Mouse (Mus musculus): Measurements from ENCODE around the gene Tfeb. TPM values are rescaled to one million over a fixed set of nuclear protein-coding genes. Genes with fewer than 3 reads are reported as not detected.
A peak's percentile ranks its signal among the peaks of the same experiment; 100 is the strongest.

Gene Tfeb
- total RNA-seq (2015; ENCODE audit: low replicate concordance) (4.6 and 6.7 TPM in 2 replicates), total RNA-seq (2017; ENCODE audit: low replicate concordance) (3.8 and 9.4 TPM in 2 replicates)

DNA sequence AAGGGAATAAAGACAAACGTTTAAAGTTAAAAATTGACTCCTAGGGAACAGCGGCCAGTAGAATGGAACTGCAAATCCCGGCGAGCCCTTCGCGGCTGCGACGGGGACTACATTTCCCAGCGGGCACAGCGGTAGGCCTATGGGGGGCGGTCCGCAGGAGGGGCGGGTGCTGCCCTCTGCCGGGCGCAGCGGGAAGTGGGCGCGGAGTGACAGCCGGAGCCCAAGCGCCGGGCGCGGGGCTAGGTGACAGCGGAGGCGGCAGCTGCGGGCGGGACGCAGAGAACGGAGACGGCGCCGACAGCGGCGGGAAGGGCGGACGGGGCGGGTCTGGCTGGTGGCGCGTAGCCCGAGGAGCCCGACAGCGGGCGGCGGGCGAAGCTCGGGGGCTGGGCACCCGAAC lies at the start of gene Tfeb:
TSS of gene Tfeb (plus strand) at position 175 of the 400 bp plus-strand sequence.
- peak; percentile 93 for ATAC-seq (replicated peaks; ENCODE audit: low FRiP score, poor library complexity, severe bottlenecking)

DNA sequence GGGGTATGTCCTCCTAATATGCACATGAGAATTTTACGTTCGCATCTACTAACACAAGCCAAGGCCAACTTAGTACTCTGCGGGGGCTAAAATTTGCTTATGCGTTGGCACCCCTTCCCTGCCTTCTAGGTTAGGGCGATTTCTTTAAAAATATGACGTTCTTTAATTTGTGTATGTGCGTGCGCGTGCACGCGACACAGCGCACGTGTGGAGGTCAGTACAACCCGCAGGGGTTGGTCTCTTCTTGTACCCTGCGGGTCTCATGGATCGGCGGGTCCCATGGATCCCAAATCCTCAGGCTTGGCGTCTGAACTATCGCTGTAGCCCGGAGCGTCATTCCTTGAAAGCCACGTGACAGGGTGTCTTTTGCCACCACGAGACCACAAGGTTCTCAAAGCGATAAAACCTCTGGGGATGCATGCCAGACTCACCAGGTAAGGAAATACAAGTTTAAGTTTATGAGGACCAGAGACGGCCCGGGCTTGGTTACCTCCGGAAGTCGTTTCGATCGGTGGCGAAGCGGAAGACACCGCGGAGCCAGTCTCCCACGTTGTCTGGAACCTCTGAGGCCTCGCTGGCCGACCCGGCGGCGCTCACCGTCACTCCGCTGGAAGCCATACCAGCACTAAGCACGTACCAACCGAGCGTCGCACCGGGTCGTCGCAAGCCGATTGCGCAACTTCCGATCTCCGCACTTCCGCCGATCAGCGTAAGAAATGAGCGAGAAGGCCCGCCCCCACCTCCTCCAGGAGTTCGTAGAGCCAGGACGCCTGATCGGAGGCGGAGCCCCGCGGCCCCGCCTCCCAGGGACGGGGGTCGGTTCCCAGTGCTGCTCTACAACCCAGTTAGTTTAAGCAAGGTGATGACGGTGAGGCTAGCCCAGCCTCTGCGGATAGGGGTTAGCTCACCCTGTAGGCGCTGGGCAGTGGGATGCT lies 49.2 kb upstream of the Tfeb start:
- ATAC-seq (replicated peaks; ENCODE audit: low FRiP score, poor library complexity, severe bottlenecking): peak; percentile 95

DNA sequence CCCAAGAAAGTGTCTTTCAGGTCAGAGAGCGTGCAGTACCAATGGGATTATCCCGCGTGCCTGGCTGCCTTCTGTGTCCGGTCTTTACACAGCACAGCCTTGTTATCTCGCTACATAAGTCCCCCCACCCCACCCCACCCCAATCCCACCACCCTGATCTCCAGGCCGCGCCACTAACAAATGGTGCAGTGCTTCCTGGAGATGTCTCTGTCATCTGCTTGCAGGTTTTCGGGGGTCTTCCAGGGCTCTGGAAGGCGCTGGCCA lies 48.6 kb upstream of the Tfeb start, which contains the start of gene Tomm6:
TSS of gene Tomm6 (minus strand) at position 43 of the 264 bp plus-strand sequence.
- ATAC-seq (replicated peaks; ENCODE audit: low FRiP score, poor library complexity, severe bottlenecking): no peak

DNA sequence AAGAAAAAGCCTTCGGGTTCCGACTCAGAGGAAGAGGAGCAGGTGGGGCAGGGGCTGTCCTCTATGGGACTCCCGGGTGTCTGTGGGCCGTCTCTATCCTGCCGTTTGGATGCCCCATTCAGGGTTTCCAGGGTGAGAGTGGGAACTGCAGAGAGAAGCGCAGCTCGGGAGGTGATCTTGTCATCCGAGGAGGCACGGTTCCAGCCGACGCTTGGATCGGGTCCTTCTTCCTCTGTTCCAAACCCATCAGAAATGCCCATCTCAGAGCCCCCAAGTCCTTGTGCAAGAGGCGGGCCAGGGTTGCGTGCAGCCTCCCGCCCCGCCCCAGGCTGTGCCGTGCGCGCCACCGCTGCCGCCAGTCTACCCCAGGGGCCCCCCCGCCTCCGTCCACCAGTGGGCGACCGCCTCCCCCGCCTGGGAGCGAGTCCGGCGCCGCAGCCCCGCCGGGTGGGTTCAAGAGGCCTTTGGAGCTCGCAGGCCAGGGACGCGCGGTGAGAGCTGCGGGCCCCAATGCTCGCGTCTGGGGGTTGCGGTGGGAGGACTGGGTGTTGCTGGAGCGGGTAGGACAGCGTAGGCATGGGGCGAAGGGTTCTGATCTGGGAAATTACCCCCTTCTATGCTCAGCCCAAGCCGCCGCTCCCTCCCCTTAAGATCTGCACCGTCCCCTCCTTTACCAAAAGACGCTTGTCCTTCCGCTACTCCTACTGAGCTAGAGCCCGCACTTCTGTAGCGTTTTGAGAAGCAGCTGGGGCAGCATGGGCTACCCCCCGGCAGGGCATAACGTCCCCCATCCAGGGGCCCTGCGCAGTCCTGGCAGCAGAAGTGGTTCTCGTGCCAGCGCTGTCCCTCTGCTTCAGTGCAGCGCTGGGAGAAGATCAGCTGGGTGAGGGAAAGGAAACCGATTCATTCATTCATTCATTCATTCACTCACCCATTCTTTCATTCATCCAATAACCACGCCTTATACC lies 47.9 kb upstream of the Tfeb start, which contains the start of gene Frs3:
TSS of gene Frs3 (plus strand) at position 423 of the 968 bp plus-strand sequence.
- no peak for ATAC-seq (replicated peaks; ENCODE audit: low FRiP score, poor library complexity, severe bottlenecking)

DNA sequence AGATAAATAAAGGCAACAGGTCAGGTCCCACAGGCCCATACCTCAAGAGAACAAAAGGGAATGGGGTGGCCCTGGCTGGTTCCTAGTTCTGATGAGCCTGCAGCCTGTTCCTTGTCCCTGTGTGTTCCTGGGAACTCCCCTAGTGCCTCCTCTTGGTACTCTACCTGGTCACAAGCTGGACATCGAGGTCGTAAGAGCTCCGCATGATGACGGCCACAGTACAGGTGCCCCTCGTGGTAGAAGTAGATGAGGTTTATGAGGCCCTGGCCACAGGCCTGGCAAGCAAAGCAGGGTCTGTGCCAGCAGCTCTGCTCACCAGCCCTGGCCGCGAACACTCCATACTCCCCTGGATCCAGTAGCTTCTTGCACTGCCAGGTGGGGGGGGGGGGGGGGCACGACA lies 46.9 kb upstream of the Tfeb start:
- ATAC-seq (replicated peaks; ENCODE audit: low FRiP score, poor library complexity, severe bottlenecking): no peak

DNA sequence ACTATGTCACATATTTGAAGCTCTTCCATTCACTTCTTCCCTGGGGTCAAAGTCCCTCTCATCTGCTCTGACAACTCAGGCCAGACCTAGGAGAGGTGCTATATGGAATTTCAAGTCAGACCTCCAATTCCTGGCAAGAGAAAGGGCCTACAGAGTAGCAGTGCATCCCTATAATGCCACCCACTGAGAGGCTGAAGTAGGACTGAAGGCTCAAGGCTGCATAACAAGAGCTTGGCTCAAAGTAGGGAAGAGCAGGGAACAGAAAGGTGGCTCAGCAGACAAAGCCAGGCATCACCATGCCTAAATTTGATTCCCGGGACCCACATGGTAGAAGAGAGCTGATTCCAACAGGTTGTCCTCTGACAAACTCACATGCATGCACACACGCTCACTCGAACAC lies 45.2 kb upstream of the Tfeb start:
- ATAC-seq (replicated peaks; ENCODE audit: low FRiP score, poor library complexity, severe bottlenecking): no peak

DNA sequence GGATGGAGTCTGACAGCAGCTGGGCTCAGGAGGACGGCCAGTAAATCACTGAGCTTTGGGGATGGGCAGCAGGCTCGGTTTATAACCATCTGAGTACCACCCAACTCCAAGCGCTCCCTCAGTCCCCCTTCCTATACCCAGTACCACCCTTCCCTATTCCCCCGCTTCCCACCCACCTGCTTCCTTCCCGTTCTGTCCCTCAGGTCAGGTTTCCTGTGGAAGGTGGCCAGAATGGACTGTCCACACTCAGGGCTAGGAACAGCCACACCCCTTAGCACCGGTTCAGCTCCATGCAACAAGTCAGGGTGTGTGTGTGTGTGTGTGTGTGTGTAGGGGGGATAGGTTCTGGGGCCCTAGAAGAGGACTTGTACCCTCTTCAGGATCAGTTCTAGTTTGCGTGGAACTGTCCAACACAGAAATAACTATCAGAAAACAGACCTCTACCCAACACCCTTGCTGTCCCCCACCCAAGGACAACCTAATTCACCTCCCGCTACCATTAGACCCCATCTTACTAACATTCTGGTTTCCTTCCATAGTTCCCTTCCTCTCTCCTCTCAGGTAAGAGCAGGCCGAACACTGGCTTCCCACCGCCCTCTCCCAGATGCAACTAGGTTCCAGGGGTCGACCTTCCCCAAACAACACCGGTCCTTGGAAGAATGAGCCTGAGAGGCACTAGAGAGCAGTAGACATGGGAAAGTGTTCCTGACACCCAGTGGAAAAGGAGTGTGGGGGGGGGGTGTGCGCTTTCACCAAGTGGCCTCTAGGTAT lies 43.0 kb upstream of the Tfeb start:
- no peak for ATAC-seq (replicated peaks; ENCODE audit: low FRiP score, poor library complexity, severe bottlenecking)

DNA sequence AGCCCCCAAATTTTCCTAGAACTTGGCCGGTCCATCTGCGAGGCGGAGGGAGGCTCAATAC lies 42.6 kb upstream of the Tfeb start, which contains the start of gene Gm21981:
TSS of gene Gm21981 (minus strand) at position 14 of the 61 bp plus-strand sequence.
- ATAC-seq (replicated peaks; ENCODE audit: low FRiP score, poor library complexity, severe bottlenecking): no peak

DNA sequence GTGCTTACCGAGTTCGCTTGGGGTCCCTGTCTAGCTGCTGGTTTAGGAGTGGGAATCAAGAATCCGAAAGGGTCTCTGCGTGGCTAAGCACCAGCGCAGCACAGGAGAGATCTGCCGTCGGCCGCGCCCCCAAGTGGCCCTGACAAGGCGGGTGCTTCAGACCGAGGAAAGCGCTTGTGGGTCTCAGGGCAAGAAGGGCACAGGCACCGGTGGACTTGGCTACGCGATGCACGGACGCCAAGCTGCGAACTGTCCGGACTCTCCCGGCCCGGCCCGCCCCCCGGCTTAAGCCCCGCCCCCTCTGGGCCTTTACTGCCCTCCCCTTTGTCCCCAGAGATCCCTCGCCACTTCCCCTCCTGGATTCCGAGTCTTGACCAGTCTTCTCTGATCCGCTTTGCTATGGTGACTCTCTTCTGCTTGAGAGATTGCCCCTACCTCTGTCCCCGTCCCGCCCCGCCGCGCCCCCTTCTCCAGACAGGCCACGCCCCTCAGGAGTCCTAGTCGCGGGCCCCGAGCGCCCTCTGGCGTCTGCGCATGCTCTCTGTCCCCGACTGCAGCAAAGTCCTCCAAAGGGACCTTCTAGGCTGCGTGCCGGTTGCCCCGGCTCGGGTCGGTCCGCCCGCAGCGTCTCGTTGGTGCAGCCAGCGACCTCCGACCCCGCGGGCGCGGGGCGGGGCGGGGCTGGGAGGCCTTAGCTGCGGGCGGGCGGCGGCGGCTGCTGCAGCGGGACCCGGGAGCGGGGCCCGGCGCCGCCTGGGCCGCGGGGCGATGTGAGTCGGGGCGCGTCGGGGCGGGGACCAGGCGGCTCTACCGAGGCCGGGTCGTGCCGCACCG lies 42.1 kb upstream of the Tfeb start, which contains the start of gene Prickle4:
TSS of gene Prickle4 (minus strand) at position 234 of the 834 bp plus-strand sequence.
- ATAC-seq (replicated peaks; ENCODE audit: low FRiP score, poor library complexity, severe bottlenecking): peak; percentile 88

DNA sequence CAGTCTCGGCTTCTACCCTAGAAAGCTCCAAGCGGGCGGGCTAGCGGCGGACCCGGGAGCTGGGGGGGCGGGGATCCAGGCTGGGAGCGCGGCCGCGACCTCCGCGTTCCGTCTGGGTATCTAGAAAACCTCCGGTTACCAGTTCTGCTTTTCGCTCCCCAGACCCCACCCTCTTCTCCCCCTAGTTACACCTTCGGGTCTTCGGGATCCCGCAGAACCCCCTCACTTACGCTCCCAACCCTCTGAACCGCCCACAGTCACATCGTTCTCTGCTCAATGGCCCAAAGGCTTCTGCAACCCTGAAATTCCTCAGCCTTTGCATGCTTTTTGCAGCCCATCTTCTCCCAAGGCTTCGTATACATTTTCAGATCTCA lies 41.5 kb upstream of the Tfeb start:
- no peak for ATAC-seq (replicated peaks; ENCODE audit: low FRiP score, poor library complexity, severe bottlenecking)

DNA sequence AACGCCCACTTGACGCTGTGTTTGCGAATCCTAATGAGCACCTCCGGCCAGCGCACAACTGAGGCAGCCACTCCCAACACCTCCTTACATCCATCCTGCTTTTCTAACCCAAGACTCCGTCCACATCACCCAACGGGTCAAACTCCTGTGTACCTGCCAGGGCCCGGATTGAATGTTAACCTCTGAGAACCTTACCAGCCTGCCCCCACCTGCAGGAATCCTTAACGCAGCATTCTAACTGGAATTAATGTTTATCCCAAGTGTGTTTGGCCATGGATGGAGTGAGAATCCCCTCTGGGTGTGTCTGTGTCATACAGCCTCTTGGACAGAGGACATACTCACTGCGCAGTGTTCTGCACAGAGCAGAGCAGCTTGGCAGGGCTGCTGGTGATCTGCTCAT lies 38.7 kb upstream of the Tfeb start:
- ATAC-seq (replicated peaks; ENCODE audit: low FRiP score, poor library complexity, severe bottlenecking): no peak

DNA sequence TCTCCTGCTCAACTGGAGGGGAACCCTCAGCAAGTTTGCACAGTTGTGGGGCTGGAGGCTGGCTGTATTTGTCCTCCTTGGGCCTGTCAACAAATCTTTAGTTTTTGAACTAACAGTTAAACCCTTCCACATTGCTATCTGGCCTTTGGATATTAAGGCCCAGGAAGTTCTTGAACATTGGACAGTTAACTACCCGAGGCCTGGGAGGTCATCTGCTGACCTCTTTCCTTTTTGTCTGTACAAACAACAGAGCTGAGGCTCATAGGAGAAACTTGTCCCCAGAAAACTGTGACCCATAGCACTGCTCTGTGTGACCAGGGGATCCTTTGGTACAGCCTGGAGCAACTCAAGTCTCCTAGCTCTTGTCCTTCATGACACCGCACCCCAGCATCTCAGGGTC lies 37.8 kb upstream of the Tfeb start:
- no peak for ATAC-seq (replicated peaks; ENCODE audit: low FRiP score, poor library complexity, severe bottlenecking)

DNA sequence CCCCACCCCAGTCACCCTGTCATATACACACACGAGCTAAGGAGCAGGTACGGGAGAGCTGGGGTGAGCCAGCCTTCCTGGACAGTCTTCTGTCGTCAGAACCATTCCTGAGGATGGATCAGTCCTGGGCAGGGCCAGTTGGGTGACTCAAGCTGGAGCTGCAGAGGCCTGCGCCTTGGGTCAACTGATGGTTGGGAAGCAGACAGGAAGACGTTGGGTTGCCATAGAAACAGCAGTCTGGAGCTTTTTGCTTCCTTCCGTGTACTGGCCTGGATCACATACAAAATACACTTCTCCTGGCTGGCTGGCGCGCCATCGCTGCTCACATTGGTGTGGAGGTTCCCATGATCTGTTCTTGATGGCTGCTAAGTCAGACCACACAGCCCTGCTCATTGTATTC lies 35.0 kb upstream of the Tfeb start:
- ATAC-seq (replicated peaks; ENCODE audit: low FRiP score, poor library complexity, severe bottlenecking): no peak

DNA sequence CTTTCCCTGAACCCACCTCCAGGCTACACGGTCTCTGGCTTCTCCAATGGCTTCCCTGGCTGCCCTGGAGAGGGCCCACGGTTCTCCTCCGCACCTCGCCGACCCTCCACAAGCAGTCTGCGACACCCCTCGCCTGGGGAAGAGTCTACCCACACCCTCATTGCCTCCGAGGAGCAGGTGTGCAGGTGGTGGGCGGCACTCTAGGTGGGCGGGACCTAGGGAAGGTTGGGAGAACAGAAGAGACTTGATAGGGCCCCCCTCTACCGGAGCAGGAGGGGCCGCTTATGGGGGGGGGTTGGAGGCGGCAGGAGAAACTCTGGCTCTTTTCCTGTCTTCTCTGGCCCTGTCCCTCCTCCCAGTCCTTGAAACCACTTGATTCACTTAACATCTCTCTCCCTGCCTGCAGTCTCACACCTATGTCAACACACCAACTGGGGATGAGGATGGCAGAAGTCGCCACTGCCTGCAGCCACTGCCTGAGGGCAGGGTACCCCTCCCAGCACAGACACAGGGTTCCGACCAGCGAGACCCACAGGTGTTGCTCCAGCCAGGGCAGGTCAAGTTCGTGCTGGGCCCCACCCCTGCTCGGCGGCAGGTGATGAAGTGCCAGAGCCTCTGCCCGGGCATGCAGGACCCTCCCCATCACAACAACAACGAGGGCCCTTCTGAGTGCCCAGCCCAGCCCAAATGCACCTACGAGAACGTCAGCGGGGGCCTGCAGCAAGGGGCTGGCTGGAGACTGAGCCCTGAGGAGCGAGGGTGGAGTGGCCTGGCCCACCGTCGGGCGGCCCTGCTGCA lies 34.1 kb upstream of the Tfeb start:
- no peak for ATAC-seq (replicated peaks; ENCODE audit: low FRiP score, poor library complexity, severe bottlenecking)

DNA sequence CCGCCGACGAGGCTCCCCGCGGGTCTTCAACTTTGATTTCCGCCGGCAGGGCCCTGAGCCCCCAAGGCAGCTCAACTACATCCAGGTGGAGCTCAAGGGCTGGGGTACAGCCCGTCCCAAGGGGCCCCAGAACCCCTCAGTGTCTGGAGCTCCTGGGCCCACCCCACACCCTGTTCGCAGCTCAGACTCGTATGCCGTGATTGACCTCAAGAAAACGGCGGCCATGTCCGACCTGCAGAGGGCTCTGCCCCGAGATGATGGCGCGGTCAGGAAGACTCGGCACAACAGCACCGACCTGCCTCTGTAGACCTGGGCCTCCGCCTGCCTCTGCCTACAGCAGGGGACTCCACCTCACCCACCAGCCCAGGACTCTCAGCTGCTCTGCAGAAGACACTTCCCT lies 33.3 kb upstream of the Tfeb start:
- ATAC-seq (replicated peaks; ENCODE audit: low FRiP score, poor library complexity, severe bottlenecking): no peak

DNA sequence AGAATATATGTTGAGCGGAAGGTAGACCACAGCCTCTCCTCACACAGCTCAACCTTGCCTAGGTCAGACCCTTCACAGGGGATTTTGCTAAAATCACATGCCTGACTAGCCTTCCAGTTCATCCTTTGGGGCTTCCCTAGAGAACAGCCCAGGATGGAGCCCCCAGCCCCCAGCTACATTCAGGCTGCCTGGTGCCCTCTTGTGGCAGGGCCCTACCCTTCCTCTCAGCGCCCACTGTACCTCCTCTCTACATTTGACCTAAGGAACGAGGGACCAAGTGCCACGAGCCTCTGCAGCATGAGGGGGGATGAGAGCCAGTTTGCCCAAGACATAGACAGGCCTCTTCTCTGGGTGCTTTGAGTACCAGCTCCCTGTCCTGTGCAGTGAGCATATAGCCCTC lies 32.1 kb upstream of the Tfeb start:
- no peak for ATAC-seq (replicated peaks; ENCODE audit: low FRiP score, poor library complexity, severe bottlenecking)

DNA sequence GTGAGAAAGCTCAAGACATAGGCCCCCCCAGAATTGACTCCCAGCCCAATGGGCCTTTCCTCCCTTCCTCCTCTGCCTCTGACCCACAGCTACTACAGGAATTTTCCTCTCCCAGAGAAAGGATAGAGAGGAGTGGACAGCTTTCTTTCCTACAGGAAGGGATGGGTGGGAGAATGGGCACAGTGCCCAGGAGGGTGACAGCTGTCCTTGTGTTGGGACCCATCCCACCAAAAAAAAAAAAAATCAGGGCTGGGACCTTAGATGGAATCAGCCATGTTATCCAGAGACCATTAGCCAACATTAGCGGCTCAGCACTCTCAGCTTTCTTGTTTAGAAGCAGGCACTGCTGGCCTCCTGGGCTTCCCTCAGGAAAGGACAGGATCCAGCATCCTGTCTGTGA lies 30.6 kb upstream of the Tfeb start:
- ATAC-seq (replicated peaks; ENCODE audit: low FRiP score, poor library complexity, severe bottlenecking): no peak

DNA sequence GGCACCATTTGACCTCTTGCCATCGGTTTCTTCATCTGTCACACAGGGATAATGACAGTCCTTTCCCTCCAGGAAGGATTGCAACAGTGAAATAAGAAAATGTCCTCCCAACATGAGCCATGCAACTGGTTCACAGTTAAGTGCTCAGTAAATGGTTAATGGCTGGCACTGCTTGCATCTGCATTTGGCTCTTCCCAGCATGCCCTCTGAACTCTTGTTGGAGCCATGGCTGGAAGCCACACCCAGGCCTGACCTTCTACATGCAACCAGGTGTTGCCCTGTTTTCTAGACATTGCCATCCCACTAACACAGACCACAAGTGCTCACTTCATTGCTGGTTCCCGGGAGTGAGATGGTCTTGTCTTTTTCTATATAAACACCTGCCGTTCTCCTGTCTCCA lies 28.9 kb upstream of the Tfeb start:
- no peak for ATAC-seq (replicated peaks; ENCODE audit: low FRiP score, poor library complexity, severe bottlenecking)

DNA sequence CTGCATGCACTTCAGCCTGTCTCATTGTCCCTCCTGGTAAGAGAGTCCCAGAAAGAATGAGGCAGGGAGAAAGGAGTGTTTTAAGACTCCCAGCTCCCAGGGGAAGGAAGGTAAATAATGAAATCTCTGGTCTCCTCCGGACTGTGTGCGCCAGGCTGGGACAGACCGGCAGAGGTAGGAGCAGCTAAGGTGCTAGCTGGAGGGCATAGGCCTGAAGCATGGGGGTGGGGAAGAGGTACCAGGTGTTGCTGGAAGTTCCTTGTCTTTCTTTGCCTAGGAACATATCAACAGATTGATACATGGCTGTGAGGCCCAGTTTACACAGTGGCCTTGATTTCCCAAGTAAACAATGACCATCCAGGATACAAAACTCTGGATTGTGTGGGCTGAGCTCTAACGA lies 27.9 kb upstream of the Tfeb start:
- no peak for ATAC-seq (replicated peaks; ENCODE audit: low FRiP score, poor library complexity, severe bottlenecking)

Measured in erythroblast, adult 5-6 weeks (primary cell).